Mouse (Mus musculus) stomach, embryonic 15.5 days (tissue): ENCODE results near the gene Slc22a23. TPM values are rescaled to one million over a fixed set of nuclear protein-coding genes. Genes with fewer than 3 reads are reported as not detected.
A peak's percentile ranks its signal among the peaks of the same experiment; 100 is the strongest.

Experiments used
- ATAC-seq: fragments of 200-750 bp; cut with Nextera tagmentation; 2 replicates; pipeline ENCODE4 v1.8.0; 2017; ENCODE audit warnings: low read depth, moderate number of reproducible peaks, moderate TSS enrichment; ENCODE audit not compliant: insufficient read depth, low FRiP score
- H3K27ac ChIP-seq: fragments of 300-500 bp; sonication (generic); 2 replicates; pipeline ENCODE4 v1.5.1; 2015; ENCODE audit warnings: mild to moderate bottlenecking, inconsistent platforms
- H3K27me3 ChIP-seq: fragments of 300-500 bp; sonication (generic); replicated peaks from 2 replicates; pipeline ENCODE4 v1.6.1; 2015; ENCODE audit warnings: inconsistent platforms
- H3K36me3 ChIP-seq: fragments of 300-500 bp; sonication (generic); 2 replicates; pipeline ENCODE4 v1.6.1; 2015; ENCODE audit warnings: inconsistent platforms
- H3K4me1 ChIP-seq: fragments of 300-500 bp; sonication (generic); 2 replicates; pipeline ENCODE4 v1.6.1; 2015; ENCODE audit warnings: inconsistent platforms
- H3K4me2 ChIP-seq: fragments of 300-500 bp; sonication (generic); 2 replicates; pipeline ENCODE4 v1.6.1; 2015; ENCODE audit warnings: mild to moderate bottlenecking, inconsistent platforms
- H3K4me3 ChIP-seq: fragments of 300-500 bp; sonication (generic); replicated peaks from 2 replicates; pipeline ENCODE4 v1.5.1; 2015; ENCODE audit warnings: inconsistent platforms
- H3K9ac ChIP-seq: fragments of 300-500 bp; sonication (generic); 2 replicates; pipeline ENCODE4 v1.6.1; 2015; ENCODE audit warnings: inconsistent platforms
- H3K9me3 ChIP-seq: fragments of 300-500 bp; sonication (generic); 2 replicates; pipeline ENCODE4 v1.6.1; 2016; ENCODE audit warnings: inconsistent platforms
- WGBS: fragments of 180-500 bp; shearing (Covaris S2); methylation state at CpG from one replicate; pipeline ENCODE4 v1.1.7; 2015; 5-methylcytosine and 5-hydroxymethylcytosine counted together
- polyA plus RNA-seq: library from polyadenylated mRNA; unstranded; fragments of >200 nt; fragmentation: Nextera tagmentation; extraction: Ambion mirVana; gene quantifications from 2 replicates; pipeline ENCODE4 v1.2.1, GENCODE M21; 2015

Slc22a23 gene
- polyA plus RNA-seq, 1 experiment from 2014 or later, result 3.9 TPM

GRCm38 (mm10) chr13:34174025-34174424, 171.0 kb downstream of the Slc22a23 start:
- no peaks in the 10 kb centered on the region for H3K27me3 ChIP-seq
- no peaks in the 10 kb centered on the region for H3K36me3 ChIP-seq
- H3K4me1 ChIP-seq, result no peaks in the 10 kb centered on the region
- H3K27ac ChIP-seq, result no peak overlapping the region
- ATAC-seq, result no peak
- H3K4me3 ChIP-seq, result no peak overlapping the region
- H3K4me2 ChIP-seq, result no peak overlapping the region
- 92% methylated on average over 6 of the region's 6 CpGs for WGBS
- H3K9ac ChIP-seq, result no peak overlapping the region
- H3K9me3 ChIP-seq, result no peaks in the 10 kb centered on the region

DNA sequence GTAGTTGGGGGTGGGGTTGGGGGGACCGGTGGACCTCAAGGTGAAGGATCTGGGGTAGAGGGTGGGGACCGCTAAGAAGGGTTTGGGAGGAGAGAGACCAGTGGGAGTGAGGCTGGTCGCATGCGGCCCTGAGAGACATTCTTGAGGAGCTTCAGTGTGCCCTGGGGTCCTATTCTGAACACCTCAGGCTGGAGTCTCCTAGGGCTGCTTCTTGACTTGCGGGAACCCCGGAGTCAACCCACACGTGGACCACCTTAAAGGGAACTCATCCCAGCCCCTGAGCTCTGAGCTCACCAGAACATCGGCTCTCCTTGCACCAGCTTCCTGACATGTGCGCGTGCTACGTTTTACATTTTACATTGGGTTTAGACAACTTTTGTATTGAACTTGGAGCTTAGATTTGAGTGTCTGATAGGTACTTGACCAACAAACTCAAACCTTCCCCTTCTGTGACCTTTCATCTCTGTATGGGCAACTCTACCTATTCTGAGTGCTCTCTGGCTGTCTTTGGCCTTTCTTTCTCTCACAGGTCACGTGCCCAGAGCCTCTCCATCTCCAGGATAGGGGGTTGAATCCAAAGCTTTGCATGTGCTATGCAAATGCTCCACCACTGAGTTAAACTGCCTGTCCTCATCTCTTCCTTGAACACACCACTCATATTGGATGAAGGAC, 181.5 kb downstream of the Slc22a23 start:
- H3K27me3 ChIP-seq, result no peaks in the 10 kb centered on the region
- H3K4me3 ChIP-seq, result peak overlapping the region; percentile 82
- WGBS, result 27% methylated on average over 12 of the region's 12 CpGs
- H3K27ac ChIP-seq, result peak overlapping the region; percentile 97; the same call in 1 of the 2 replicates
- no peak overlapping the region; the same call in 1 of the 2 replicates for H3K9ac ChIP-seq
- 0 out of 2 replicates have a peak, but pooled peaks cover 4% of the 10 kb centered on the region for H3K36me3 ChIP-seq
- H3K4me1 ChIP-seq, result peaks cover 8% of the 10 kb centered on the region; the same call in 1 of the 2 replicates
- H3K4me2 ChIP-seq, result peak overlapping the region; percentile 53
- H3K9me3 ChIP-seq, result no peaks in the 10 kb centered on the region
- no peak for ATAC-seq

DNA sequence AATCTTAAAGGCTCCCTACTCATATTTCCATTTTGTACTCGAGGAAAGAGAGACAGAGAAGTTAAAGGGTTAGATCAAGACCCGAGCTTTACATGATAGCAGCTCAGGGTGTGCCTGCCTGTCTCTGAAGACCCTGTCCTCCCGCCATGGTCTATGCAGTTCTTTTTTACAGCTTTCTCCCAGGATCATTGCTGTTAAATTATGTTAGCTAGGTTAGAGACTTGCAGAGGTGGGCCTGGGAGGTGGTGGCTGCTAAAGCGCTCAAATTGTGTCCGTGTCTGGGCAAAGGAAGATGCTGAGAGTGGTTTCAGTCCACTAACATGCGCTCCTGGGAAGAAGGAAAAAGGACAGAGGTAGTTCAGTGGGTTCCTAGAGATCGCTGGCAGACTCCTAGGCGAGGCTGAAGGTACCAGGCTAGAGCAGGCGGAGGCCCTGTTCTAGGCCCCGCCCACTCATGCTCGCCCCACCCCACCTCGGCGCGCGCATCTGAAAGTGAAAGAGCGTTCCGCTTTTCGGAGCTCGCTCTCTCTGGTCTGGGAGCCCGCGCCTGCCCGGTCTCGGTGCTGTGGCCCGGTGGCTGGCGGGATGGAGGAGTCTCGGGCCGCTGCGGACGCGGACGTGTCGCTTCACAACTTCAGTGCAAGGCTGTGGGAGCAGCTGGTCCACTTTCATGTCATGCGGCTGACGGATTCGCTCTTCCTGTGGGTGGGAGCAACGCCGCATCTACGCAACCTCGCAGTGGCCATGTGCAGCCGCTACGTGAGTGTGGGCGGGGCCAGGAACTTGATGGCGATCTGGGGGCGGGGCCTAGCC, 182.3 kb downstream of the Slc22a23 start, which contains the start of gene Psmg4:
TSS of gene Psmg4 (plus strand) at position 474 of the 813 bp plus-strand sequence.
- H3K9ac ChIP-seq, result peak within 1 kb of the TSS; percentile 42
- peak within 1 kb of the TSS; percentile 82 for H3K4me3 ChIP-seq
- H3K4me2 ChIP-seq, result peak within 1 kb of the TSS; percentile 53
- no peaks in the 10 kb centered on the region for H3K27me3 ChIP-seq
- H3K27ac ChIP-seq, result peak within 1 kb of the TSS; percentile 97
- H3K4me1 ChIP-seq, result peaks cover 8% of the 10 kb centered on the region; the same call in 1 of the 2 replicates
- 0 out of 2 replicates have a peak, but pooled peaks cover 4% of the 10 kb centered on the region for H3K36me3 ChIP-seq
- H3K9me3 ChIP-seq, result no peaks in the 10 kb centered on the region
- ATAC-seq, result peak; percentile 96
- 3% methylated on average over 44 of the region's 44 CpGs for WGBS

DNA sequence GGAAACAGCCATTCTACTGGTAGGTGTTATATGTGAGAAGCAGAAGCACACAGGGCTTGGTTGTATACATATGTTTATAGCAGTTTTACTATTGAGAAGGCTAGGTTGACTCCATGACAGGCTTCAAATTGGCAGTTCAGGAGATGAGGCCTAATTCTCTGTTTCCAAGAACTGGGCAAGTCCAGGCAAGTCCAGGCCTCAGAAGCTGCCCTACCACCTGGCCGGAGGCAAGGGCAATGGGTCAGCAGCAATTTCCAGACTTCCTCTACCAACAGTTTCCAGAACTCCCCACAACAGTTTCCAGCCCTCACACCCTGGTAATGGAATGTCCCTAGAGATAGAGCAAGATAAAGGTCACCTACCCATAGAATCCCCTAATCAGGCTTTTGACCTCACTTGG, 185.1 kb downstream of the Slc22a23 start:
- ATAC-seq, result no peak
- H3K4me2 ChIP-seq, result no peak overlapping the region
- WGBS, result 90% methylated on average over 1 of the region's 1 CpGs

DNA sequence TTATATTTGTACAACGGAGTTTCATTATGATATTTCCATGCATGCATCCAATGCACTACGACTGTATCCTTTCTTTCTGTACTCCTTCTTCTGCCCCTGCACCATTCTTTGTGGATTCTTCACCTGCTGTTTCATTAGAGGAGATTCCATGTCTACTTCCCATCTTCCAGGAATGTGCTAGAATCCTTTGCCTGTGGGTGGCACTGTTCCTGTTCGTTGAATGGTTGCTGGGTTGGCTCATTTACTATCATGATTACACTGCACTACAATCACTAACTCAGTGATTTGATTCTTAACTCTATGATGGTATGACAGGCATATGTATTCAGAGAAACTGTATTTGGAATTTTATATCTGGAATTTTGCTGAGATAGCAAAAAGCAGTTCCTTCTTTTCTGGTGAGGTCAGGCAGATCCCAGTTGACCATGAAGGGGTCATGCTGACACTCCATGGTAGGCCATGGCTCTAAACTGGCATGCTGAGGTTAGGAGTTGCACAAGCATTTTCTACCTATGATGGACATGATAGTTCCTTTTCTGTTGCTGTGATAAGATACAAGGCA, 187.3 kb downstream of the Slc22a23 start:
- no peaks in the 10 kb centered on the region for H3K9me3 ChIP-seq
- WGBS, result 85% methylated on average over 3 of the region's 3 CpGs
- no peaks in the 10 kb centered on the region for H3K36me3 ChIP-seq
- H3K27me3 ChIP-seq, result no peaks in the 10 kb centered on the region
- H3K4me2 ChIP-seq, result no peak overlapping the region
- H3K4me3 ChIP-seq, result no peak overlapping the region
- no peak overlapping the region for H3K27ac ChIP-seq
- H3K4me1 ChIP-seq, result peaks cover 11% of the 10 kb centered on the region; the same call in 1 of the 2 replicates
- no peak for ATAC-seq
- H3K9ac ChIP-seq, result no peak overlapping the region

More for the DNA sequence above, 185.1 kb downstream of the Slc22a23 start:
- peaks cover 8% of the 10 kb centered on the region; the same call in 1 of the 2 replicates for H3K4me1 ChIP-seq
- H3K4me3 ChIP-seq, result no peak overlapping the region
- H3K27me3 ChIP-seq, result no peaks in the 10 kb centered on the region
- H3K27ac ChIP-seq, result no peak overlapping the region
- no peaks in the 10 kb centered on the region for H3K9me3 ChIP-seq
- H3K36me3 ChIP-seq, result no peaks in the 10 kb centered on the region
- H3K9ac ChIP-seq, result no peak overlapping the region

- 82% methylated on average over 2 of the region's 2 CpGs for WGBS
- Histone ChIP-seq H3K4me3 (no peak overlapping the region), H3K27me3 (no peaks in the 10 kb centered on the region), H3K9me3 (no peaks in the 10 kb centered on the region), H3K4me2 (no peak overlapping the region), H3K27ac (no peak overlapping the region), H3K4me1 (peaks cover 6% of the 10 kb centered on the region; the same call in 1 of the 2 replicates), H3K36me3 (no peaks in the 10 kb centered on the region), H3K9ac (no peak overlapping the region)
- no peak for ATAC-seq
These were observed 188.2 kb downstream of the Slc22a23 start for GRCm38 (mm10) chr13:34156840-34157185.

DNA sequence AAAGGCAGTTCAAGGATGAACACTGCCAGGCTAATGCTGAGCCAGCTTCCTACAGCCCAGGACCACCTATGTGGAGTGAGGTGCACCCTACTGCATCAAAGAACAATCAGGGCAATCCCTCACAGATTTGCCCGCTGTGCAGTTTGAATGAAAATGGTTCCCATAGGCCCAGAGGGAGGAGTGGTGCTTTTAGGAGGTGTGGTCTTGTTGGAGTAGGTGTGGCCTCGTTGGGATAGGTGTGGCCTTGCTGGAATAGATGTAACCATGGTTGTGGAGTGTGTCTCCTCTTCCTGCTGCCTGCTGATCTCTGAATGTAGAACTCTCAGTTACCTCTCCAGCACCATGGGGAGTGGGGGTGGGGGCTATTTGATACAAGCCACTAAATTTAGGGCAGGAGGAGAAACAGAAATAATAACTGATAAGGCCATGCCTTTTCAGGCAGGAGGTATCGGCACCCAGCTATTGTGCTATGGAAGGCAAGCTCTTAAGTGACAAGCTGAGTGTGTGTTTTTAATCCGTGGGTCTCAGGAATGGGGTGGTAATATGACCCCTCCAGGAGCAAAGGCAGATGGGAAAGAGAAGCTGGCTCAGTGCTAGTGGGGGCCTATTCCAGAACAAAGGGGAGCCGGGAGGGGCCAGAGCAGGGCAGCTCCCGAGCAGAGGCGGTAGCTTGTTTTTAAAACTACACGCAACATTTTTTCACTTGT, 188.7 kb downstream of the Slc22a23 start:
- Histone ChIP-seq H3K4me3 (no peak overlapping the region), H3K9ac (no peak overlapping the region), H3K27me3 (no peaks in the 10 kb centered on the region), H3K36me3 (no peaks in the 10 kb centered on the region), H3K27ac (no peak overlapping the region), H3K4me1 (peaks cover 6% of the 10 kb centered on the region; the same call in 1 of the 2 replicates), H3K9me3 (no peaks in the 10 kb centered on the region), H3K4me2 (no peak overlapping the region)
- ATAC-seq, result no peak; the same call in 1 of the 2 replicates
- 56% methylated on average over 8 of the region's 8 CpGs for WGBS

DNA sequence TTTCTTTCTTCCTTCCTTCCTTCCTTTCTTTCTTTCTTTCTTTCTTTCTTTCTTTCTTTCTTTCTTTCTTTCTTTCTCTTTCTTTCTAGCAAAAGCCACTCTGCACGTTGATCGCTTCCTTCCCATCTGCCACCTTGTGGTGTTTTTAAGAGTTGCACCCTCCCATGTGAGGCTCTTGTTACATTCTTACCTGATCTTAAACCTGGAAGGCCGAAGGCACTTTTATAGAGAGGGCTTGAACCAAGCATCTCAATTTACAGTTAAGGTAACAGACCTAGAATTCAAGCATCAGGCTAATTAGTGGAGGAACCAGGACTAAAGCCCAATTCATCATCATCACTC, 190.1 kb downstream of the Slc22a23 start:
- WGBS, result 26% methylated on average over 3 of the region's 3 CpGs

GRCm38 (mm10) chr13:34154217-34154930, 190.6 kb downstream of the Slc22a23 start:
- Histone ChIP-seq H3K36me3 (no peaks in the 10 kb centered on the region), H3K27me3 (no peaks in the 10 kb centered on the region), H3K27ac (no peak overlapping the region), H3K4me2 (peak overlapping the region; percentile 42), H3K9ac (no peak overlapping the region), H3K9me3 (no peaks in the 10 kb centered on the region), H3K4me3 (peak overlapping the region; percentile 23; the same call in 1 of the 2 replicates), H3K4me1 (peaks cover 15% of the 10 kb centered on the region)
- WGBS, result 41% methylated on average over 13 of the region's 13 CpGs
- peak; percentile 48 for ATAC-seq

More for the DNA sequence above, 190.1 kb downstream of the Slc22a23 start:
- Histone ChIP-seq H3K4me2 (peak overlapping the region; percentile 42), H3K4me3 (peak overlapping the region; percentile 23; the same call in 1 of the 2 replicates), H3K4me1 (peaks cover 9% of the 10 kb centered on the region), H3K27ac (no peak overlapping the region), H3K9ac (no peak overlapping the region), H3K27me3 (no peaks in the 10 kb centered on the region), H3K36me3 (no peaks in the 10 kb centered on the region), H3K9me3 (no peaks in the 10 kb centered on the region)
- ATAC-seq, result no peak

DNA sequence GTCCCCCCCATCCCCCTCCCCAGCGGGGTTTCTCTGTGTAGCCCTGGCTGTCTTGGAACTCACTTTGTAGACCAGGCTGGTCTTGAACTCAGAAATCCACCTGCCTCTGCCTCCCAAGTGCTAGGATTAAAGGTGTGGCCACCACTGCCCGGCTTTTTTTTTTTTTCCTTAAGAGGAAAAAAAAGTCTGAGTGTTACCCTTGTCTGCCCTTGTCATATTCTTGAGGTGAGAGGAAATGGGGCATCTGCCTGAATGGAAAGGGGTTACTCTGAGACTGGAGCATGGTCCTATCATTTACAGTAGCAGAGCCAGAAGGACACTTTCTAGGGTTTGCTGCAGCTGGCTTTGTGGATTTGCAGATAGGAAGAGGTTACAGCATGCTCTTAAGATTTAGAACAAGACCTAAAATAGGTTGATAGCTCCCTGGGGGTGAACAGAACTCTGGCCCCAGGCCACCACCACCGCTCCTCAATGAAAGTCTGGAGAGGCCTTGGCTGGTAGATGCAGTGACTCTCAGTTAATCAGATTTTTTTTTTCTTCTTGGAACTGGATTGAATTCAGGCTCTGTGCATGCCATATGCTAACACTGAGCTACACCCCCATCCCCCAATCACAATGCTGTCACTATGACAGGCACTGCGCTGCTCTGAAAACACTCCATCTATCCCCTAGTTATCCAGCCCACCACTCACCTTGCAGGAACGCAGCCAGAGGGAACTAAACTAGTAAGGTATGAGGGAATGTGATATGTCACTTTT, 191.5 kb downstream of the Slc22a23 start:
- no peak overlapping the region for H3K4me3 ChIP-seq
- H3K4me2 ChIP-seq, result no peak overlapping the region
- no peaks in the 10 kb centered on the region for H3K36me3 ChIP-seq
- no peaks in the 10 kb centered on the region for H3K27me3 ChIP-seq
- ATAC-seq, result no peak
- no peak overlapping the region for H3K9ac ChIP-seq
- no peaks in the 10 kb centered on the region for H3K9me3 ChIP-seq
- H3K27ac ChIP-seq, result no peak overlapping the region
- peaks cover 23% of the 10 kb centered on the region for H3K4me1 ChIP-seq
- 74% methylated on average over 4 of the region's 5 CpGs for WGBS
